Mouse (Mus musculus) cortical plate, adult 2 months (tissue): ENCODE measurements at regions not wholly inside any gene's neighbourhood (a gene's known extent, or its start where the extent isn't known, plus 50 kb on each side); places are given as distances from the start of the nearest gene placed in this dataset.
"Not testable (repeated sequence)": the region's sequence is repeated elsewhere in the genome, so short reads cannot be mapped to it uniquely, and the experiment has no call there.

Source experiments
- H3K27ac ChIP-seq: fragments of 200-500 bp; 2 replicates; pipeline ENCODE4 v1.5.1; 2012; ENCODE audit warnings: low read length, control low read depth, inconsistent platforms; ENCODE audit not compliant: insufficient read depth
- H3K4me1 ChIP-seq: fragments of 200-500 bp; 2 replicates; pipeline ENCODE4 v1.6.1; 2011; ENCODE audit warnings: low read length; ENCODE audit not compliant: control insufficient read depth, insufficient read depth
- H3K4me3 ChIP-seq: fragments of 200-500 bp; 2 replicates; pipeline ENCODE4 v1.5.1; 2011; ENCODE audit warnings: mild to moderate bottlenecking, low read length, control low read depth; ENCODE audit not compliant: insufficient read depth
- CTCF ChIP-seq: fragments of 200-500 bp; IDR thresholded peaks from 2 replicates; pipeline ENCODE4 v1.5.1; 2011; ENCODE audit warnings: mild to moderate bottlenecking, control low read depth, low read length; ENCODE audit not compliant: insufficient read depth; ENCODE audit errors: extremely low read depth
- POLR2A ChIP-seq: fragments of 200-500 bp; IDR thresholded peaks from 2 replicates; pipeline ENCODE4 v1.6.1; 2011; ENCODE audit warnings: mild to moderate bottlenecking, low read length, control low read depth; ENCODE audit not compliant: insufficient read depth; ENCODE audit errors: extremely low read depth

GRCm38 (mm10) chr9:11373294-11373903, 468.8 kb upstream of the Cntn5 start:
- TF ChIP-seq CTCF (no peak), POLR2A (no peak)

GRCm38 (mm10) chr9:11368056-11368455, 463.5 kb upstream of the Cntn5 start:
- H3K4me1 ChIP-seq: no peaks in the 10 kb centered on the region
- TF ChIP-seq CTCF: no peak
- no peak overlapping the region for H3K27ac ChIP-seq

More at GRCm38 (mm10) chr9:11373294-11373903, 468.8 kb upstream of the Cntn5 start:
- no peak overlapping the region for H3K4me3 ChIP-seq
- no peak overlapping the region for H3K27ac ChIP-seq
- H3K4me1 ChIP-seq: no peaks in the 10 kb centered on the region

GRCm38 (mm10) chr9:11328900-11329299, 424.3 kb upstream of the Cntn5 start:
- H3K27ac ChIP-seq: no peak overlapping the region
- no peaks in the 10 kb centered on the region for H3K4me1 ChIP-seq
- TF ChIP-seq POLR2A: no peak
- TF ChIP-seq CTCF: no peak
- no peak overlapping the region for H3K4me3 ChIP-seq

More at GRCm38 (mm10) chr9:11368056-11368455, 463.5 kb upstream of the Cntn5 start:
- no peak overlapping the region for H3K4me3 ChIP-seq

GRCm38 (mm10) chr9:11317221-11317620, 412.6 kb upstream of the Cntn5 start:
- H3K4me3 ChIP-seq: no peak overlapping the region
- H3K27ac ChIP-seq: no peak overlapping the region
- H3K4me1 ChIP-seq: no peaks in the 10 kb centered on the region
- TF ChIP-seq CTCF: no peak
- no peak for TF ChIP-seq POLR2A

GRCm38 (mm10) chr9:11297116-11297515, 392.5 kb upstream of the Cntn5 start:
- not testable (repeated sequence) for H3K27ac ChIP-seq, H3K4me3 ChIP-seq, H3K4me1 ChIP-seq

- Histone ChIP-seq H3K4me1 (no peaks in the 10 kb centered on the region; the same call in 1 of the 2 replicates), H3K4me3 (no peak overlapping the region), H3K27ac (no peak overlapping the region)
- TF ChIP-seq POLR2A (no peak), CTCF (no peak)
Measured at GRCm38 (mm10) chr9:11285135-11285534, 380.6 kb upstream of the Cntn5 start.

GRCm38 (mm10) chr9:11284549-11284948, 380.0 kb upstream of the Cntn5 start:
- Histone ChIP-seq H3K4me1 (no peaks in the 10 kb centered on the region; the same call in 1 of the 2 replicates), H3K4me3 (no peak overlapping the region), H3K27ac (no peak overlapping the region)
- TF ChIP-seq CTCF (no peak), POLR2A (no peak)

GRCm38 (mm10) chr9:11279409-11280127, 375.0 kb upstream of the Cntn5 start:
- TF ChIP-seq CTCF: no peak
- no peak for TF ChIP-seq POLR2A

GRCm38 (mm10) chr9:11277810-11278209, 373.2 kb upstream of the Cntn5 start:
- TF ChIP-seq CTCF: no peak
- TF ChIP-seq POLR2A: no peak
- no peaks in the 10 kb centered on the region for H3K4me1 ChIP-seq
- no peak overlapping the region for H3K4me3 ChIP-seq
- H3K27ac ChIP-seq: no peak overlapping the region

More at GRCm38 (mm10) chr9:11279409-11280127, 375.0 kb upstream of the Cntn5 start:
- Histone ChIP-seq H3K4me1 (no peaks in the 10 kb centered on the region), H3K27ac (no peak overlapping the region), H3K4me3 (no peak overlapping the region)

GRCm38 (mm10) chr9:11276966-11277365, 372.4 kb upstream of the Cntn5 start:
- H3K4me1 ChIP-seq: no peaks in the 10 kb centered on the region
- TF ChIP-seq POLR2A (no peak), CTCF (no peak)
- H3K27ac ChIP-seq: no peak overlapping the region
- H3K4me3 ChIP-seq: no peak overlapping the region

- no peak for TF ChIP-seq CTCF
- no peak for TF ChIP-seq POLR2A
- Histone ChIP-seq H3K4me3 (no peak overlapping the region), H3K27ac (no peak overlapping the region), H3K4me1 (no peaks in the 10 kb centered on the region)
Measured at GRCm38 (mm10) chr9:11256848-11257247, 352.3 kb upstream of the Cntn5 start.
